31 mouse cellular contexts compared by ENCODE assay signal in the genomic region with DNA sequence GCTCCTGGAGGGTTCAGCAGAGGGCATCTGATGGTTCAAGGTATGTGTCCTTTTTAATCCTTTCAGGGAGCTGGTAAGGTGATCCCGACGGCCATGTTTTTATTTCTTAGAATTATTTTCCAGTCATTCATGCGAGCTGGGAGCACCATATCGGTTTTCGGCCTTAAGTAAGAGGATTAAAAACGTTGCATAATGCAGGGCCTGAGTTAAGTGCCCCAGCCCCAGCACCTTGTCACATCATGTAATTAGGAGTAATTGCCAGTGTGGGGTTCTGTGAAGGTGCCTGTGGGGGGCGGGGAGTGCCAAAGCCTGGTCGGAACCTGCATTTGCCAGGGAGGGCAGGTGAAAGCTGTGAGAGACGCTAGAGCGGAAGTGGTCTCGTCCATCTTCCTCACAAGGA.
"Had no signal": no experiment of that assay in that cellular context is flagged by ENCODE, and none has a peak within 500 bp of the region (broad histone marks: within the 10 kb centered on the region; RNA-seq: fewer than 3 reads in every experiment).

No protein-coding gene starts in this region.

- H3K9me3 ChIP-seq: limb, embryonic 10.5 days; limb, embryonic 12.5 days; limb, embryonic 13.5 days; limb, embryonic 15.5 days; liver, embryonic 12.5 days; liver, embryonic 13.5 days; liver, embryonic 15.5 days; lung, embryonic 15.5 days; midbrain, embryonic 10.5 days; midbrain, embryonic 12.5 days; midbrain, embryonic 13.5 days; midbrain, embryonic 15.5 days had no signal

- DNase-seq: left cerebral cortex, postnatal 4 days; liver; liver, embryonic 13.5 days; liver, postnatal 0 days; lung, adult 18-20 months; lung, adult 2 months; lung, embryonic 14.5 days; lung, postnatal 10 days; lung, postnatal 14 days; lung, postnatal 36 days; lung, postnatal 4 days; midbrain, embryonic 14.5 days had no signal

- H3K27ac ChIP-seq: limb, embryonic 10.5 days; limb, embryonic 12.5 days; limb, embryonic 13.5 days; limb, embryonic 15.5 days; liver, embryonic 12.5 days; liver, embryonic 13.5 days; liver, embryonic 14.5 days; liver, embryonic 15.5 days; lung, embryonic 15.5 days; macrophage; midbrain, embryonic 10.5 days; midbrain, embryonic 12.5 days; midbrain, embryonic 13.5 days; midbrain, embryonic 15.5 days had no signal

- H3K4me1 ChIP-seq: limb, embryonic 13.5 days; limb, embryonic 15.5 days; liver, embryonic 12.5 days; liver, embryonic 13.5 days; liver, embryonic 15.5 days; lung, embryonic 15.5 days; megakaryocyte, embryonic 14.5 days; midbrain, embryonic 13.5 days; midbrain, embryonic 15.5 days had no signal

- H3K36me3 ChIP-seq: limb, embryonic 10.5 days; limb, embryonic 12.5 days; limb, embryonic 13.5 days; limb, embryonic 15.5 days; liver, embryonic 12.5 days; liver, embryonic 13.5 days; liver, embryonic 15.5 days; lung, embryonic 15.5 days; midbrain, embryonic 10.5 days; midbrain, embryonic 12.5 days; midbrain, embryonic 13.5 days; midbrain, embryonic 15.5 days had no signal

- H3K27me3 ChIP-seq: limb, embryonic 12.5 days; limb, embryonic 15.5 days; liver, embryonic 12.5 days; liver, embryonic 13.5 days; liver, embryonic 15.5 days; lung, embryonic 15.5 days; midbrain, embryonic 12.5 days; midbrain, embryonic 13.5 days; midbrain, embryonic 15.5 days had no signal

- ATAC-seq: liver, embryonic 12.5 days; liver, postnatal 0 days; lung, postnatal 0 days; midbrain, embryonic 13.5 days; midbrain, embryonic 15.5 days; midbrain, embryonic 16.5 days had no signal

- H3K4me2 ChIP-seq: limb, embryonic 12.5 days; limb, embryonic 13.5 days; limb, embryonic 15.5 days; liver, embryonic 11.5 days; liver, embryonic 12.5 days; liver, embryonic 13.5 days; liver, embryonic 15.5 days; lung, embryonic 14.5 days; lung, embryonic 15.5 days; midbrain, embryonic 11.5 days; midbrain, embryonic 12.5 days; midbrain, embryonic 13.5 days; midbrain, embryonic 15.5 days had no signal

- H3K4me3 ChIP-seq: limb, embryonic 10.5 days; limb, embryonic 12.5 days; limb, embryonic 13.5 days; limb, embryonic 15.5 days; liver, embryonic 12.5 days; liver, embryonic 13.5 days; liver, embryonic 15.5 days; lung, embryonic 15.5 days; megakaryocyte, embryonic 14.5 days; midbrain, embryonic 10.5 days; midbrain, embryonic 12.5 days; midbrain, embryonic 13.5 days; midbrain, embryonic 15.5 days; myocyte had no signal

- H3K9ac ChIP-seq: limb, embryonic 12.5 days; limb, embryonic 13.5 days; limb, embryonic 15.5 days; liver, embryonic 12.5 days; liver, embryonic 13.5 days; liver, embryonic 14.5 days; liver, embryonic 15.5 days; liver, postnatal 0 days; lung, embryonic 14.5 days; lung, embryonic 15.5 days; midbrain, embryonic 12.5 days; midbrain, embryonic 13.5 days; midbrain, embryonic 15.5 days had no signal
